Mouse (Mus musculus) hindbrain, embryonic 13.5 days (tissue): ENCODE measurements around the gene Gnb1. TPM values are rescaled to one million over a fixed set of nuclear protein-coding genes. Genes with fewer than 3 reads are reported as not detected.

ENCODE experiments used
- ATAC-seq: fragments of 200-750 bp; cut with Nextera tagmentation; 2 replicates; pipeline ENCODE4 v1.8.0; 2017; ENCODE audit warnings: moderate TSS enrichment; ENCODE audit not compliant: low FRiP score
- H3K27ac ChIP-seq: fragments of 300-500 bp; sonication (generic); 2 replicates; pipeline ENCODE4 v1.5.1; 2015; ENCODE audit warnings: inconsistent platforms, mild to moderate bottlenecking, moderate library complexity
- H3K27me3 ChIP-seq: fragments of 300-500 bp; sonication (generic); 2 replicates; pipeline ENCODE4 v1.6.1; 2015; ENCODE audit warnings: mild to moderate bottlenecking, inconsistent platforms
- H3K36me3 ChIP-seq: fragments of 300-500 bp; sonication (generic); 2 replicates; pipeline ENCODE4 v1.6.1; 2015; ENCODE audit warnings: mild to moderate bottlenecking, inconsistent platforms
- H3K4me1 ChIP-seq: fragments of 300-500 bp; sonication (generic); replicated peaks from 2 replicates; pipeline ENCODE4 v1.6.1; 2015; ENCODE audit warnings: inconsistent platforms
- H3K4me2 ChIP-seq: fragments of 300-500 bp; sonication (generic); 2 replicates; pipeline ENCODE4 v1.6.1; 2015; ENCODE audit warnings: inconsistent platforms, mild to moderate bottlenecking, moderate library complexity
- H3K4me3 ChIP-seq: fragments of 300-500 bp; sonication (generic); 2 replicates; pipeline ENCODE4 v1.5.1; 2015; ENCODE audit warnings: mild to moderate bottlenecking, inconsistent platforms
- H3K9ac ChIP-seq: fragments of 300-500 bp; sonication (generic); 2 replicates; pipeline ENCODE4 v1.6.1; 2015; ENCODE audit warnings: mild to moderate bottlenecking, inconsistent platforms
- H3K9me3 ChIP-seq: fragments of 300-500 bp; sonication (generic); 2 replicates; pipeline ENCODE4 v1.6.1; 2016; ENCODE audit warnings: inconsistent platforms
- WGBS: fragments of 180-500 bp; shearing (Covaris S2); methylation state at CpG from one replicate; pipeline ENCODE4 v1.1.7; 2015; 5-methylcytosine and 5-hydroxymethylcytosine counted together
- polyA plus RNA-seq: library from polyadenylated mRNA; unstranded; fragments of >200 nt; fragmentation: Nextera tagmentation; extraction: Ambion mirVana; gene quantifications from 2 replicates; pipeline ENCODE4 v1.2.1, GENCODE M21; 2015

The Gnb1 gene
- polyA plus RNA-seq, 1 experiment from 2014 or later: 1,012 TPM

DNA sequence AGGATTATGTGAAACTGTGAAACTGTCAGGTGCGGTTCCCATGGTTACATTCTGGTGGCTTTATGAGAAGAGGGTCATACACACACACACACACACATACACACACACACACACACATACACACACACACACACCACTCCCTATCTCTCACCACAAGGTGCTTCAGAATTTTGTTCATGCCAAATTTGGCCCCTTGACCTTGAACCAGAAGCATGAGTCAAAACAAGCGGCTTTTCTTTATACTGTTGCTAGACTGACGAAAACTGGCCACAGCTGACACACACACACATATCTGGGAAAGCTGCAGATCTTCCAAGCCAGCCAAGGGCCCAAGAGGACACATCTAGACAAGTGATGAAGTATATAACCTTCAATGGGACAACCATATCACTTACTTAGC, 104.6 kb downstream of the Gnb1 start:
- Histone ChIP-seq H3K4me2 (no peak overlapping the region), H3K36me3 (peaks cover 6% of the 10 kb centered on the region; the same call in 1 of the 2 replicates), H3K27me3 (no peaks in the 10 kb centered on the region), H3K4me3 (no peak overlapping the region), H3K4me1 (peaks cover 5% of the 10 kb centered on the region; the same call in 1 of the 2 replicates), H3K9ac (no peak overlapping the region), H3K27ac (no peak overlapping the region), H3K9me3 (no peaks in the 10 kb centered on the region)
- ATAC-seq: no peak
- WGBS: 91% methylated on average over 3 of the region's 3 CpGs

DNA sequence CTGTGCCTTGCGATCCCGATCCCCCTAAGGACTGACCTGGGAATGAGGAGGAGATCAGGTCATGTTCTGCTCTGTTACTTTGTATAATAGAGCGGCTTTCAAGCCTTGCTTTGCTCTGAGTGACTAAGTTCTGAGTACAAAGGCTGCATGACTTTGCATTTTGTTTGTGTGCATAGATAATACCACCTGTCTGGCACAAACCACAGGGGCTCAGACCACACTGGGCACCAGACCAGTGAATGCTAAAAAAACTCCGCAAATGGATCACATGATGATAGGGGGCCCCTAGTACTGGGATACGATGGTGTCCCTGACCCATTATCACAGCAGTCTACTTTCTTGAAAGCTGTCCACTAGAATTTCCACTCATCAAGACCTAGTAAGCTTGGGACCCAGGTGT, 105.4 kb downstream of the Gnb1 start:
- Histone ChIP-seq H3K27ac (no peak overlapping the region), H3K27me3 (no peaks in the 10 kb centered on the region), H3K4me3 (no peak overlapping the region), H3K36me3 (no peaks in the 10 kb centered on the region), H3K9ac (no peak overlapping the region), H3K4me2 (no peak overlapping the region), H3K9me3 (no peaks in the 10 kb centered on the region), H3K4me1 (peaks cover 5% of the 10 kb centered on the region; the same call in 1 of the 2 replicates)
- no peak for ATAC-seq
- WGBS: 82% methylated on average over 5 of the region's 5 CpGs

DNA sequence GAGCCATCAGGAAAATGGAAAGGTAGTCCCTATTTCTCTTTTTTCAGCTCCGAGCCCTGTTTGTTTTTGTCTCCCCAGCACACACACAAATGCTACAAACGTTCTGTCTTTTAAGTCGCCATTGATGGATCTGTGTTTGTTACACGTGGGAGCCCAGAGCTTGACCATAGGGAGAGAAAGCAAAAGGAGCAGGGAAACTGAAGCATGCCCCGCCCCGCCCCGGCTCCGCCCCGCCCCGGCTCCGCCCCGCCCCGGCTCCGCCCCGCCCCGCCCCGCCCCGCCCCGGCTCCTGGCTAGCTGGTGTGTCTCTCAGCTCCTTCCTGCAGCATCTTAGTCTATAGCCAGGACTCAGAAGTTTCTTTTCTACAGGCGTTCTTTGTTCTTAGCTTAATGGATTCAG, 107.4 kb downstream of the Gnb1 start:
- Histone ChIP-seq H3K4me3 (no peak overlapping the region), H3K36me3 (no peaks in the 10 kb centered on the region), H3K9me3 (no peaks in the 10 kb centered on the region), H3K27ac (no peak overlapping the region), H3K9ac (no peak overlapping the region), H3K4me2 (no peak overlapping the region), H3K4me1 (peaks cover 20% of the 10 kb centered on the region), H3K27me3 (no peaks in the 10 kb centered on the region)
- 18% methylated on average over 20 of the region's 20 CpGs for WGBS
- ATAC-seq: no peak

DNA sequence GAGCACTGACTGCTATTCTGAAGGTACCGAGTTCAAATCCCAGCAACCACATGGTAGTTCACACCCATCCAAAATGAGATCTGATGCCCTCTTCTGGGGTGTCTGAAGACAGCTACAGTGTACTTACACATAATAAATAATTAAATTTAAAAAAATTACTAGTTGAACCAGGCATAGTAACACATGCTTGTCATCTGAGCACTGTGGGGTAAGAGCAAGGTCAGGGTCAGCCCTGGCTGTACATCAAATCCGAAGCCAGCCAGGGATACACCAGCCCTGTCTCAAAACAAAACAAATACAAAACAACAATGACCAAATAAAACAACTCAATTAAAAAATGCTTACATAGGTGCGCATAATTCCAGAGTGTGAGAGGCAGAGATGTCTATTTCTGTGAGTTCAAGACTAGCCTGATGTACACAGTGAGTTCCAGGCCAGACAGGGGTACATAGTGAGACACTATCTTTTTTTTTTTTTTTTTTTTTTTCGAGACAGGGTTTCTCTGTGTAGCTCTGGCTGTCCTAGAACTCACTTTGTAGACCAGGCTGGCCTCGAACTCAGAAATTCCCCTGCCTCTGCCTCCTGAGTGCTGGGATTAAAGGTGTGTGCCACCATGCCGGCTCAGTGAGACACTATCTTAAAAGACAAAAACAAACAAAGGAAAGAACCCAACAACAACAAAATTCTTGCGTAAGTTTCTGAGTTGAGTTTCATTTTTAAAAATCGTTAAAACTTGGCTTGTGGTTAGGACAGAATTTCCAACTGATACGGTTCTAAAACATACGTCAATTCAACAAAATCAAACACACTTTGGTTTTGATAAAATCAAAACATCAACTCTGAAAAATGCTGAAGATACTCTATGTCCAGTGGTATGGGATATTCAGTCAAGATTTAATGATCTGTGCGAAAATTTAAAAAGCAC, 109.0 kb downstream of the Gnb1 start:
- Histone ChIP-seq H3K36me3 (no peaks in the 10 kb centered on the region), H3K27me3 (no peaks in the 10 kb centered on the region), H3K4me1 (peaks cover 28% of the 10 kb centered on the region), H3K4me2 (peak overlapping the region; percentile 90), H3K9me3 (no peaks in the 10 kb centered on the region), H3K9ac (peak overlapping the region; percentile 99), H3K4me3 (peak overlapping the region; percentile 97), H3K27ac (peak overlapping the region; percentile 99)
- WGBS: 94% methylated on average over 11 of the region's 11 CpGs
- ATAC-seq: no peak

DNA sequence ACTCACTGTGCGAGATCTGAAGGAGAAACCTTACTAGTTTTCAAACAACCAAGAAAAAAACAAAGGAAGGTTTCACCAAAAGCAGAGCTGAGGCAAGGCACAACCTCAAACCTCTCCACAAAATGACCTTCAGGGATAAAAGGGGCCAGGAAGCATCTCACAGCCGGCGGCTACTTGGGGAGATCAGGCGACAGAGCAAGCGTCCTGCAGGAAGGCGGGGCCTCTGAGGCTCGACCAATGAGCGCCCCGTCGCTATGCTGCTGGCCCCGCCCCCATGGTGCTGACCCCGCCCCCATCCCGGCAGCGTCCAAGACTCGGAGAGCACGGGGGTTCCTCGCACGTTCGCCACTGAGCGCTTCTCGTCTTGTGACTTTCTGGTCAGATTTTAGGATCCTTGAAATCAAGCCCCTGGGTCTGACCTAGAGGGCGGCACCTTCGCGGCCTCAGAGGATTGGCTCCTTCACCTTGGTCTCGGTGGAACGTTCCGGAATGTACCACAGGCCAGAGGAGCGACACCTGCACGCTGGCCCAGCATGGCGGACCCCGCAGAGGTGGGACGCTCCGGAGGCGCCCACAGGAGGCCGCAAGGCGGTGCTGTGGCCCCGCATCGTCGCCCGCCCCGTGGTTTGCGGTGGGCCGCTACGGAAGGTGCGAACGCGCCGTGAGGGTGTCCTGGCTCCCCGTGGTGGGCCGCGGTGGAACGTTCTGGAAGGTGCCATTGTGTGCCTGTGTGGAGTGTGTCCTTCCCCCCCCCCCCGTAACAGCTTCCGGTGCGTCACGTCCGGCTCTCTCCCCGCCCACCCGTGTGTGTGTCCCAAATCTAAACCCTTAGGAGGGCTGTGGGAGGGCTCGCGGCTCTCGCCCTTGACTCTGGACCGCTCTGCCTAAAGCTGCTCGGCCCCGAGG, 110.2 kb downstream of the Gnb1 start, which contains the start of gene Slc35e2:
Gene Slc35e2 (plus strand): TSS at position 326 of the 906 bp plus-strand sequence.
- Histone ChIP-seq H3K27me3 (no peaks in the 10 kb centered on the region), H3K4me3 (peak within 1 kb of the TSS; percentile 97), H3K9me3 (no peaks in the 10 kb centered on the region), H3K9ac (peak within 1 kb of the TSS; percentile 99), H3K36me3 (peaks cover 7% of the 10 kb centered on the region; the same call in 1 of the 2 replicates), H3K27ac (peak within 1 kb of the TSS; percentile 99), H3K4me2 (peak within 1 kb of the TSS; percentile 90), H3K4me1 (peaks cover 28% of the 10 kb centered on the region)
- peak; percentile 97 for ATAC-seq
- under 1% methylated on average over 63 of the region's 65 CpGs for WGBS

DNA sequence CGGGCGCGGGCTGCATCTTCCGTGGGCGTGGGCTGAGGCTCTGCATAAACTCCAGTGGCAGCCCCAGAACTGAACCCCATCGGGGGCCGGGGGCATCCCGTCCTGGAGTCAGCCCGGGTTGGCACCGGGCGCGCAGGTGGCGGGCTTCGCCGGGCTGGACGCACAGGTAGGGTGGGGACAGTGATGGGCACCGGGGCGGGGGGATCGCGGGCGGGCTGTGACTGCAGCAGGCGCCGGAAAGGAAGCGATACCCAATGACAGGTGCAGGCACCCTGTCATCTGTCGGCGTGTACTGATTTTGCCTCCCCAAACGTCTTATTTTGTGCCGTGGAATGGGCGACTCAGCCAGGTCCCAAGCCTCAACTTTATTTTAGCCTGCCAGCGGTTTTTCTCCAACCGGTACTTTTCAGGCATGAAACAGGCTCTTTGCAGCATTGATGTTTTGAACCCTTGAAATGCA, 110.9 kb downstream of the Gnb1 start:
- Histone ChIP-seq H3K4me3 (peak overlapping the region; percentile 97), H3K9me3 (no peaks in the 10 kb centered on the region), H3K4me2 (peak overlapping the region; percentile 90), H3K9ac (peak overlapping the region; percentile 99), H3K4me1 (peaks cover 28% of the 10 kb centered on the region), H3K27me3 (no peaks in the 10 kb centered on the region), H3K27ac (peak overlapping the region; percentile 99), H3K36me3 (peaks cover 7% of the 10 kb centered on the region; the same call in 1 of the 2 replicates)
- 3% methylated on average over 31 of the region's 31 CpGs for WGBS
- no peak for ATAC-seq

DNA sequence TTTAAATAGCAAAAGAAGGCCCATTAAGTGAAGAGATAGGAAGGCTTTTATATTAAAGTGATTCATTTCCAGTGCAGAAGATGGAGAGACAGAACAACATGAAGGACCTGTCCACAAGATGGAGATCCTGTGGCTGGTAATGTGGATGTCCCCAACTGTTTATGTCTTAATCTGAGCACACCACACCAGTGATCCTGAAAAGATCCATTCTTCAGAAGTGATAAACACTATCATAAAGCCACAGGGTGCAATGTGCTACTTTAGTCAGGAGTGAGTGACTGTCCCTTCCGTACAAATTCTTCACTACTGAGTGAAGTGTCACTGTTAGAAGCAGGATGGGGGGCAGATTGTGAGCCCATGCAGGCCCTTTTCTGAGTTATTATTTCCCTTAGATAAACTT, 111.6 kb downstream of the Gnb1 start:
- Histone ChIP-seq H3K9ac (peak overlapping the region; percentile 99), H3K4me3 (peak overlapping the region; percentile 97), H3K36me3 (peaks cover 7% of the 10 kb centered on the region; the same call in 1 of the 2 replicates), H3K9me3 (no peaks in the 10 kb centered on the region), H3K4me1 (peaks cover 28% of the 10 kb centered on the region), H3K4me2 (peak overlapping the region; percentile 90), H3K27me3 (no peaks in the 10 kb centered on the region), H3K27ac (no peak overlapping the region)
- no peak for ATAC-seq
- WGBS: 95% methylated on average over 1 of the region's 1 CpGs

DNA sequence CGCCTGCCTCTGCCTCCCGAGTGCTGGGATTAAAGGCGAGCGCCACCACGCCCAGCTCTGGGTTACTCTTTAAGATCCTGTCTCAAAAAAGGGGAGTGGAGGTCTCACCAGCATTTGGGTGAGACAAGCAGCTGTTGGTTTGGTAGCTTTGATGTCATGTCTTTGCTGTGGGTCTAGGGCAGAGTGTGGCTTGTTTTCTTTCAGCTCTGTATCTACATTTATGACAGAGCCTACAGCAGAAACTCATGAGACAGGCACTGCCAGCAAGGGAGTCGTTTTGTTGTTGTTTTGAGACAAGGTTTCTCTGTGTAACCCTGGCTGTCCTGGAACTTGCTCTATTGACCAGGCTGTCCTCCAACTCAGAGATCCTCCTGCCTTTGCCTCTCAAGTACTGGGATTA, 112.6 kb downstream of the Gnb1 start:
- 97% methylated on average over 6 of the region's 6 CpGs for WGBS
- Histone ChIP-seq H3K4me2 (no peak overlapping the region), H3K9ac (no peak overlapping the region), H3K4me1 (peaks cover 28% of the 10 kb centered on the region), H3K9me3 (no peaks in the 10 kb centered on the region), H3K4me3 (no peak overlapping the region), H3K36me3 (peaks cover 7% of the 10 kb centered on the region; the same call in 1 of the 2 replicates), H3K27ac (no peak overlapping the region), H3K27me3 (no peaks in the 10 kb centered on the region)
- no peak for ATAC-seq

DNA sequence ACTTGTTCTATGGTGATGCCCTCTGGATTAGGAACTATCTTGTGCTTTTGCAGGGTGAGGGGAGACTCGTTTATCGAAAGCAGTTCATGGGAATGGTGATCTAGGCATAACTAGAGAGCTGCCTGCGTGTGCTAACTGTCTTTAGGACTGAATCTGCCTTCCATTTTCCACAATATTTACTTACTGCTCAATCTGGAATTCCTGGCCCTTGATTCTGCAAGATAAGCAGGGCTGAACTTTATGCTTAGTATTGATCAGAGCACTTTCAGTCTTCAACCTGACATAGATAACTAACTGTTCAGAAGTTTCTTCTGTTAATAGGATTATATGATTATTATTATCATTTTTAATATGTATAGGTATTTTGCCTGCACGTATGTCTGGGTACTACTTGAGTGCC, 114.0 kb downstream of the Gnb1 start:
- peaks cover 26% of the 10 kb centered on the region for H3K4me1 ChIP-seq
- no peak overlapping the region; the same call in 1 of the 2 replicates for H3K9ac ChIP-seq
- H3K36me3 ChIP-seq: peaks cover 12% of the 10 kb centered on the region
- no peak overlapping the region for H3K27ac ChIP-seq
- no peaks in the 10 kb centered on the region for H3K9me3 ChIP-seq
- no peak overlapping the region for H3K4me3 ChIP-seq
- no peak for ATAC-seq
- no peaks in the 10 kb centered on the region for H3K27me3 ChIP-seq
- H3K4me2 ChIP-seq: no peak overlapping the region
- 95% methylated on average over 4 of the region's 4 CpGs for WGBS

DNA sequence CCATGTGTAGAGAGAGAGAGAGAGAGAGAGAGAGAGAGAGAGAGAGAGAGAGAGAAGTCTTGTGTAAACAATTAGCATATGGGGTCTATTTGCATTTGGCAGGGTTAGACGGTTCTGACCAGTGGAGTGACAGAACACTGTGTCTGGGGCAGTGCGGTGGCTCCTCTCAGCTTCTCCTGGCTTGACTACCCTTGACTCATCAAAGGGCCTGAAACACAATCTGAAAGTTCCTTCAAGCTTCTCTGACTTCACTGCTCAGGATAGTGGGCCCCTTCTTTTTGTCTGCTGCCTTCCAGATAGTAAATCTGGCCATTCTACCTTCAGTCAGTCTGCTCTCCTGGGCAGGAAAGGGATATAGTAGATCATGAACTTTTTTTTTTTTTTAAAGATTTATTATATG, 115.7 kb downstream of the Gnb1 start:
- no peak overlapping the region for H3K9ac ChIP-seq
- peaks cover 26% of the 10 kb centered on the region for H3K36me3 ChIP-seq
- H3K9me3 ChIP-seq: no peaks in the 10 kb centered on the region
- H3K27me3 ChIP-seq: no peaks in the 10 kb centered on the region
- H3K4me2 ChIP-seq: no peak overlapping the region
- H3K4me3 ChIP-seq: no peak overlapping the region
- ATAC-seq: no peak
- H3K27ac ChIP-seq: no peak overlapping the region
- H3K4me1 ChIP-seq: peaks cover 23% of the 10 kb centered on the region
- WGBS: 70% methylated on average over 2 of the region's 2 CpGs
